Mouse (Mus musculus): ENCODE data around the gene AI464131. TPM values are rescaled to one million over a fixed set of nuclear protein-coding genes. Genes with fewer than 3 reads are reported as not detected.
A peak's percentile ranks its signal among the peaks of the same experiment; 100 is the strongest.

The AI464131 gene
- total RNA-seq (2014; fragmentation: Nextera tagmentation), result 4.3 and 4.4 TPM in 2 replicates
- 7.0 and 7.3 TPM in 2 replicates for total RNA-seq (2017)
- polyA plus RNA-seq (2012), result 2.2 and 3.1 TPM in 2 replicates

DNA sequence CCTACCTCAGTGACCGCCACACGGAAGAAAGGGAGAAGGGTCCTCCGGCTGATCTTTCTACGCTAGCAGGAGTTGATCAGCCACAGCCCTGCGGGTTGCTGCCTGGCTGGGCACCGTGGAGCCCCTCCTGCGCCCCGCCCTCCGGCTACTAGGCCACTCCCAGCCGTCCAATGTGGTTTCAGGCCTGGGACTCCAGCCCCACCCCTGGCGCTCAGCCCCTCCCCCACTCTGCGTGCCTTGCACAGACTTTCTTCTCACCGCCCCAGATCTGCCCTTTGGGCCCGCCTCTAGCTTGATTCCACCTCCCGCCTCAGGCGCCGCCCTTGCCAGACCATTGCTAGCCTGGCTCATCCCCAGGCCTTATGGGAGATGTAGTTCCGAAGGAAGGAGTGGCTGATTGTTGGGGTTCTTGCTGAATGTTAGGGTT is at the start of gene AI464131:
AI464131 (minus strand) TSS at position 91 of the 427 bp plus-strand sequence.
- Histone ChIP-seq H3K4me3 (ENCODE audit: low read depth, low read length) (peak within 1 kb of the TSS; percentile 72), H3K4me1 (ENCODE audit: insufficient read depth, low read depth, low read length) (peaks cover 57% of the 10 kb centered on the region), H3K9me3 (replicated peaks) (peaks cover 13% of the 10 kb centered on the region), H3K36me3 (replicated peaks) (peaks cover 31% of the 10 kb centered on the region), H3K27me3 (ENCODE audit: insufficient read depth, low read length) (peaks cover 12% of the 10 kb centered on the region)
- TF ChIP-seq POLR2AphosphoS5 (IDR thresholded peaks at IDR 0.05; ENCODE audit: insufficient replicate concordance, low read depth, low read length) (no peak), GATA2 (IDR thresholded peaks at IDR 0.05; ENCODE audit: borderline replicate concordance, low read depth, low read length) (no peak), GATA1 (IDR thresholded peaks at IDR 0.05; ENCODE audit: borderline replicate concordance, low read length) (no peak), TAL1 (conservative IDR thresholded peaks at IDR 0.05; ENCODE audit: low read depth, low read length) (no peak)
- peak; percentile 81 for ATAC-seq (ENCODE audit: extremely low read depth, insufficient number of reproducible peaks, low FRiP score, poor library complexity, severe bottlenecking)
- DNase-seq (ENCODE audit: low spot score), result peak; percentile 99

DNA sequence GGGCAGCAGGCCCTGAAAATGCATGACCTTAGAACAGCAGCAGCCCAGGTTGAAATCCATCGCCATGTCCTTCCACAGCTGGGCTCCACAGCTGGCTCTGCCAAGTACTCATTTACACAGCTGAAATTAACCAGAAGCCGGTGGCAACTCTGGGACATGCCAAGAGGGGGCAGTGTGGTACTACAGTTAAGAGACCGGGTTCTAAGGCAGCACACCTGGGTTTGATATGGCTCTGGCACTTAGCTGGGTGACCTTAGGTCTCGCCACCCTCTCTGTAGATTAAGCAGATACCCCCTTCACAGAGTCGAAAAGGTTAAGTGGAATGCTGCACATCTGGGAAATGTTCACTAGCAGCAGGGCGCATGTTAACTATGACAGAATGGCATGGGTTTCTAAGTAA is 49.7 kb upstream of the AI464131 start:
- DNase-seq (ENCODE audit: low spot score), result peak; percentile 31
- TF ChIP-seq GATA1 (IDR thresholded peaks at IDR 0.05; ENCODE audit: borderline replicate concordance, low read length), result no peak
- TF ChIP-seq GATA2 (IDR thresholded peaks at IDR 0.05; ENCODE audit: borderline replicate concordance, low read depth, low read length), result no peak
- peak; percentile 39; the same call in 1 of the 2 replicates for TF ChIP-seq CTCF (IDR thresholded peaks at IDR 0.05; ENCODE audit: low read depth, low read length)
- no peak for ATAC-seq (ENCODE audit: extremely low read depth, insufficient number of reproducible peaks, low FRiP score, poor library complexity, severe bottlenecking)
- peaks cover 7% of the 10 kb centered on the region for H3K27me3 ChIP-seq (ENCODE audit: insufficient read depth, low read length)
- H3K9me3 ChIP-seq (replicated peaks), result no peaks in the 10 kb centered on the region
- H3K4me3 ChIP-seq (ENCODE audit: low read depth, low read length), result no peak overlapping the region
- H3K36me3 ChIP-seq (replicated peaks), result no peaks in the 10 kb centered on the region
- H3K4me1 ChIP-seq (ENCODE audit: insufficient read depth, low read depth, low read length), result no peaks in the 10 kb centered on the region

DNA sequence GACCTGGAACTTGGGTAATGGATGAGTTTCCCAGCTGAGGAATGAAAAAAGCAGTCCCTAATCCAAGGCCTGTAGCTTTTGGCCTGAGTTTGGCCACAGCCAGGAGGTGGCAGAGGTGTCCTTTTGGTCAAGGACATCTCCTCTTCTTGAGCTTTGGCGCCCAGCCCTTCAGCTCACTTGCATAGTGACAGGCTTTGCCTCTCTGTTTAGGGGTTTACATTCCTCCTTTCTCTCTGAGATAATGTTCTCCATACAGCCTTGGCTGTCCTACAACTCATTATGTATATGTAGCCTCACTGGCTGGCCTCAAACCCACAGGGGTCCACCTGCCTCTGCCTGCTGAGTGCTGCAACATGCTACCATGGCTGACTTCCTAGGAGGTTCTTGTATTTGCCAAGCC is 44.2 kb upstream of the AI464131 start:
- Histone ChIP-seq H3K36me3 (replicated peaks) (no peaks in the 10 kb centered on the region), H3K4me1 (ENCODE audit: insufficient read depth, low read depth, low read length) (no peaks in the 10 kb centered on the region; the same call in 1 of the 2 replicates), H3K9me3 (replicated peaks) (no peaks in the 10 kb centered on the region), H3K4me3 (ENCODE audit: low read depth, low read length) (no peak overlapping the region), H3K27me3 (ENCODE audit: insufficient read depth, low read length) (peaks cover 8% of the 10 kb centered on the region)
- no peak for ATAC-seq (ENCODE audit: extremely low read depth, insufficient number of reproducible peaks, low FRiP score, poor library complexity, severe bottlenecking)
- TF ChIP-seq POLR2AphosphoS5 (IDR thresholded peaks at IDR 0.05; ENCODE audit: insufficient replicate concordance, low read depth, low read length) (no peak), GATA2 (IDR thresholded peaks at IDR 0.05; ENCODE audit: borderline replicate concordance, low read depth, low read length) (no peak), GATA1 (IDR thresholded peaks at IDR 0.05; ENCODE audit: borderline replicate concordance, low read length) (no peak), CTCF (IDR thresholded peaks at IDR 0.05; ENCODE audit: low read depth, low read length) (no peak), TAL1 (conservative IDR thresholded peaks at IDR 0.05; ENCODE audit: low read depth, low read length) (no peak)
- no peak for DNase-seq (ENCODE audit: low spot score)

DNA sequence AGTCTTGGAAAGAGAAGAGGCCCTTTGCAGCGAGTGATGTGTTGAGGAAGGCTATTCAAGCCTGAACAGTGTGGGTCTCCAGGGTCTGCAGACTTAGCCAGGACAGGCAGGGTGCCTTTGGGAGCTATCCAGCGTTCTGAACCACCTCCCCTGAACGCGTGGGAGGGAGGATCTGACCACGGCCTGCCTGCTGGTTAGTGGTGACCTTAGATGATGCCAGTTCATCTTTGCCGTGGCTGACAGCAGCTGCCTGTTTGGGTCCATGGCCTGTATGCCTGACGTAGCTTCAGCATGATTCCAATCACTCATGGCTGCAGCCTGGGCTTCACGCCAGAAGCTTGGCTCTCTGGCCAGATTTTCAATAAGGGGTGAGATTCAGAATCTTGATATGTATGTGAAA is 43.1 kb upstream of the AI464131 start:
- TF ChIP-seq GATA1 (IDR thresholded peaks at IDR 0.05; ENCODE audit: borderline replicate concordance, low read length) (no peak), TAL1 (conservative IDR thresholded peaks at IDR 0.05; ENCODE audit: low read depth, low read length) (no peak), POLR2AphosphoS5 (IDR thresholded peaks at IDR 0.05; ENCODE audit: insufficient replicate concordance, low read depth, low read length) (no peak), CTCF (IDR thresholded peaks at IDR 0.05; ENCODE audit: low read depth, low read length) (no peak), GATA2 (IDR thresholded peaks at IDR 0.05; ENCODE audit: borderline replicate concordance, low read depth, low read length) (no peak)
- Histone ChIP-seq H3K36me3 (replicated peaks) (no peaks in the 10 kb centered on the region), H3K4me3 (ENCODE audit: low read depth, low read length) (no peak overlapping the region), H3K27me3 (ENCODE audit: insufficient read depth, low read length) (peaks cover 8% of the 10 kb centered on the region), H3K4me1 (ENCODE audit: insufficient read depth, low read depth, low read length) (no peaks in the 10 kb centered on the region; the same call in 1 of the 2 replicates), H3K9me3 (replicated peaks) (no peaks in the 10 kb centered on the region)
- no peak for ATAC-seq (ENCODE audit: extremely low read depth, insufficient number of reproducible peaks, low FRiP score, poor library complexity, severe bottlenecking)
- peak; percentile 11 for DNase-seq (ENCODE audit: low spot score)

DNA sequence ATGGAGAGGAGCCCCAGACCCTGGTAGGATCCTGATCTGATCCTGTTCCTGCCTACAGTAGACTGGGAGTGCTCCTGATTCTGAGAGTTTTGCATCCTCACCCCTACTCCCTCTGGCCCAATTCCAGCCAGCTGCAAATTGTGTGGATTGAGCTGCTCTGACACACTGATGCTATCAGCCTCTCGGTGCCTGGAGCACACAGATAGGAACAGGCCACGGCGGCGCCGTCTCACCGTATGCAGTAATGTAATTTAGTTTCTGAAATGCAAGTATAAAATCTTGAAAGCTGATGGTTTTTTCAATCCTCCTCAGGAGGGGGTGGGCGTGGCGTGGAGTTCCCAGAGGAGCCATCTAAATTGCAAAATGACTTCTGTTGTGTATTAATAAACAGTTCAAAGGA is 39.3 kb upstream of the AI464131 start:
- TF ChIP-seq POLR2AphosphoS5 (IDR thresholded peaks at IDR 0.05; ENCODE audit: insufficient replicate concordance, low read depth, low read length), result no peak
- no peak for TF ChIP-seq GATA1 (IDR thresholded peaks at IDR 0.05; ENCODE audit: borderline replicate concordance, low read length)
- no peak for TF ChIP-seq TAL1 (conservative IDR thresholded peaks at IDR 0.05; ENCODE audit: low read depth, low read length)
- TF ChIP-seq CTCF (IDR thresholded peaks at IDR 0.05; ENCODE audit: low read depth, low read length), result no peak
- no peak for TF ChIP-seq GATA2 (IDR thresholded peaks at IDR 0.05; ENCODE audit: borderline replicate concordance, low read depth, low read length)
- DNase-seq (ENCODE audit: low spot score), result no peak
- no peaks in the 10 kb centered on the region for H3K36me3 ChIP-seq (replicated peaks)
- H3K4me1 ChIP-seq (ENCODE audit: insufficient read depth, low read depth, low read length), result no peaks in the 10 kb centered on the region; the same call in 1 of the 2 replicates
- no peaks in the 10 kb centered on the region for H3K9me3 ChIP-seq (replicated peaks)
- no peak for ATAC-seq (ENCODE audit: extremely low read depth, insufficient number of reproducible peaks, low FRiP score, poor library complexity, severe bottlenecking)
- H3K4me3 ChIP-seq (ENCODE audit: low read depth, low read length), result no peak overlapping the region
- H3K27me3 ChIP-seq (ENCODE audit: insufficient read depth, low read length), result peaks cover 14% of the 10 kb centered on the region

DNA sequence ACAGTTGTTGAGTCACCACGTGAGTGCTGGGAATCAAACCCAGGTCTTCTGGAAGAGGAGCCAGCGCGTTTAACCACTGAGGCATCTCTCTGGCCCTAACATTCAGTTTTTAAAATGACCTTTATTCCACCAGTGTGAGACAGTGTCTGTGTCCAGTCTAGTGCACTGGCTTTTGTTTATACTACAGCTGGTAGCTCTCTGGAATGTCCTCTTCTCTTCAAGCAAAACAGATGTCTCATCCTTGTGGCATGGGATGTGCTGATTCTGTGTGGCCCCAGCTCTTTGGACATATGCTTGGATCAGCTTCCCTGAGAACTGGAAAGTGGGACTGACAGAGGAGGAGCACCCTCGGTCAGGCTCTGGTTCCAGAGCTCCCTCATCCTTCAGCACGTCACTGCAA is 32.0 kb upstream of the AI464131 start:
- TF ChIP-seq POLR2AphosphoS5 (IDR thresholded peaks at IDR 0.05; ENCODE audit: insufficient replicate concordance, low read depth, low read length), result no peak
- no peak for TF ChIP-seq GATA1 (IDR thresholded peaks at IDR 0.05; ENCODE audit: borderline replicate concordance, low read length)
- no peak for TF ChIP-seq GATA2 (IDR thresholded peaks at IDR 0.05; ENCODE audit: borderline replicate concordance, low read depth, low read length)
- TF ChIP-seq CTCF (IDR thresholded peaks at IDR 0.05; ENCODE audit: low read depth, low read length), result no peak
- no peak for TF ChIP-seq TAL1 (conservative IDR thresholded peaks at IDR 0.05; ENCODE audit: low read depth, low read length)
- H3K27me3 ChIP-seq (ENCODE audit: insufficient read depth, low read length), result peaks cover 5% of the 10 kb centered on the region
- H3K4me1 ChIP-seq (ENCODE audit: insufficient read depth, low read depth, low read length), result no peaks in the 10 kb centered on the region
- ATAC-seq (ENCODE audit: extremely low read depth, insufficient number of reproducible peaks, low FRiP score, poor library complexity, severe bottlenecking) (no peak), DNase-seq (ENCODE audit: low spot score) (no peak)
- no peaks in the 10 kb centered on the region for H3K9me3 ChIP-seq (replicated peaks)
- no peak overlapping the region for H3K4me3 ChIP-seq (ENCODE audit: low read depth, low read length)
- H3K36me3 ChIP-seq (replicated peaks), result no peaks in the 10 kb centered on the region

Measured in G1E (cell line).